Mouse (Mus musculus) splenic B cell, adult 2 months (primary cell): Measurements from ENCODE around the gene Mreg.
"Not testable (repeated sequence)": the region's sequence is repeated elsewhere in the genome, so short reads cannot be mapped to it uniquely, and the experiment has no call there.

Experiments used
- DNase-seq: peaks from one replicate; pipeline ENCODE4 v3.0.0-alpha.2; 2011; ENCODE audit warnings: low read depth, low spot score
- H3K27me3 ChIP-seq: 2 replicates; pipeline ENCODE4 v1.6.1; 2012; ENCODE audit warnings: mild to moderate bottlenecking, low read length, moderate library complexity, mixed read lengths; ENCODE audit not compliant: control insufficient read depth, poor library complexity, insufficient read depth, severe bottlenecking
- H3K36me3 ChIP-seq: 2 replicates; pipeline ENCODE4 v1.6.1; 2012; ENCODE audit warnings: mild to moderate bottlenecking, low read length, moderate library complexity, mixed read lengths; ENCODE audit not compliant: control insufficient read depth, poor library complexity, insufficient read depth, severe bottlenecking

The Mreg gene

DNA sequence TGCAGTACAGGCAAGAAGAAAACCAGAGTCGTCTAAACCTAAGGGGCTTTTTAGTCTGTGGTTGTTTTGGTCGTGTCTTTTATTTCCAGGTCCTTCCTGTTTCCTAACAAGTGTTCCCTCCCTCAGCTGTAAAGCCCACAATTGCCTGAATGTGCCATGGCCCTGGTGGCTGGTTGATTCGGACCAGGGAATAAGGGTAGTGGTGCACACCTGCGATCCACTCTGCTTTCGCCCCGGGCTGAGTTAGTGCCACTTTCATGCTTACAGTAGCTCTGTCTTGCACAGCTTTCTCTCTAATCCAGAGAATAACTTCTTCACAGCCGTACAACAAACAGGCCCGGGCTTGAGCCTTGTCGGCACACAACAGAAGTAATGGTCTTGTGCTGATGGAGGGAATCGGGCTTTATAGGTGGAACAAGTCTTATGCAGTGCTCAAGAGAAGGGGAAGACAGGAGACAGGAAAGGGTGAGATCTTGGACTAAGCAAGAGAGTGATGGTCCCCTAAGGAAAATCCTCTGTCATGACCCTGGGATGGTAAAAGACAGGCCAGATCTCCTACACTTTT lies 26.0 kb upstream of the Mreg start:
- H3K27me3 ChIP-seq: no peaks in the 10 kb centered on the region
- no peak for DNase-seq
- H3K36me3 ChIP-seq: no peaks in the 10 kb centered on the region

DNA sequence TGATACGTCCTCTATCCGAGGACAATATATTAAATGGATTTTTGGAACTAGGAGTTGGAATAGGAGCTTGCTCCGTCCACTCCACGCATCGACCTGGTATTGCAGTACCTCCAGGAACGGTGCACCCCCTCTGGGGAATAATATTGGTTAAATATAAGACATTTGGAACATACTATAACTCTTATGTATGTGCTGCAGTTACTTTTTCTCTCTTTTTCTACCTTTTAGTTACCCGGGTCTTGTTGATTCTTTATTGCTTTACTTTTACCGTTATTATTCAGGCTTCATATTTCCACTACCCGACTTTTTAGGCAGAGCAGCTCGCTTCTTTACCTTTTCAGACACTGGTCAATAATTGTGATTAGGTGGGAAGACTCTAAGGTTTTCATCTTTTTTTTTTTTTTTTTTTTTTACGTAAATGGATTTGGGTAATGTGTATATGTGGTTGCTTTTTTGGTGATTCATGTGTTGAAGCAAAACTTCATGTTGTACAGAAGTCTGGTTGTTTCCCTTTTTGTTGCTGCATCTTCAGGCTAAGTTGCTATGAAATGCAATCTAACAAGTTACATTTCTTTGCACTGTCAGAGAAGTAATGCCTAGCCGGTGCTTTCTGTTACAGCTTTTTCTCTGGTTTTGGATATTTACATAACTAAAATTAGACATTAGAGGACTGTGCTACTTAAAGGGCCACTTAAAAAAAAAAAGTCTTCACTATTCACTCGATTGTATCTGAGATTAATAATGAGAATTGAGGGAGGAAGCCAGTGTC lies 25.1 kb upstream of the Mreg start:
- Histone ChIP-seq H3K27me3 (no peaks in the 10 kb centered on the region), H3K36me3 (no peaks in the 10 kb centered on the region)
- DNase-seq: peak; percentile 64

DNA sequence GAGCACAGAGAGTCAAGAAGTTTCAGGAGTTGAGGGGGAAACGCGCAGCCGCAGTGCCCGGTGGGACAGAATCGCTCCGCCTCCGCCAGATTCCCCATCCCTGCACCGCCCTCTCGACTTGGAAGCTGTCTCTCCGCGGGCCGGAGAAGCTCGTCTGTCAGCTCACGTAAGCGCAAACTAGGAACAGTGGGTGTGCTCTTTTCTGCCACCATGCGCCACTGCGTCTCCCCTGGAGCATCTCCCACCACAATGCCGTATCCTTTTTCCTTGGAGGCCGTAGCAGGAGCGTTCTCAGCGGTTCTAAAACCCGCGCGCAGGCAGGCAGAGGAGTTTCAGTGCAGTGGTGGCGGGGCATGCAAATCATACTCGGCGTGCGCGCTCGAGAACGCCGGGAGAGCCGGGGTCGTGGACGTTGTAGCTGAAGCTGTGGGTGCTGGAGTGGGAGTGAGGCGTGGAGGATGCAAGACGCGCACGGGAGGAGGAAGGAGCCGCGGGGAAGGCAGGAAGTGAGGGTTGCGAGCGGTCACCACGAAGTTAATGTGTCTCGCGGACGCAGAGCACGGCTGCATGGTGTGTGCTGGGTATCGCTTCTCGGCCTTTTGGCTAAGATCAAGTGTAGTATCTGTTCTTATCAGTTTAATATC lies 24.4 kb upstream of the Mreg start:
- not testable (repeated sequence) for H3K27me3 ChIP-seq, H3K36me3 ChIP-seq
- peak; percentile 58 for DNase-seq

DNA sequence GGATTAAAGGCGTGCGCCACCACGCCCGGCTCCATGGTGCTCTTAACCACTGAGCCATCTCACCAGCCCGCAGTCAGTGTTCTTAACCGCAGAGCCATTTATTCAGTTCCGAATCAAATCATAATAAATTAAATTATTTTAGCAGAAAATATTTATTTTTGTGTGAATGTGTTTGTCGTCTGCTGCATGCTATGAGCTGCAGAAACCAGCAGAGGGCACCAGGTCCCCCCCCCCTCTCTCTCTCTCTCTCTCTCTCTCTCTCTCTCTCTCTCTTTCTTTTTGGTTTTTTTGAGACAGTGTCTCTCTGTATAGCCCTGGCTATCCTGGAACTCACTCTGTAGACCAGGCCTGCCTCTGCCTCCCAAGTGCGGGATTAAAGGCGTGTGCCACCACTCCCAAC lies 20.5 kb upstream of the Mreg start:
- H3K27me3 ChIP-seq, DNase-seq, H3K36me3 ChIP-seq: not testable (repeated sequence)

DNA sequence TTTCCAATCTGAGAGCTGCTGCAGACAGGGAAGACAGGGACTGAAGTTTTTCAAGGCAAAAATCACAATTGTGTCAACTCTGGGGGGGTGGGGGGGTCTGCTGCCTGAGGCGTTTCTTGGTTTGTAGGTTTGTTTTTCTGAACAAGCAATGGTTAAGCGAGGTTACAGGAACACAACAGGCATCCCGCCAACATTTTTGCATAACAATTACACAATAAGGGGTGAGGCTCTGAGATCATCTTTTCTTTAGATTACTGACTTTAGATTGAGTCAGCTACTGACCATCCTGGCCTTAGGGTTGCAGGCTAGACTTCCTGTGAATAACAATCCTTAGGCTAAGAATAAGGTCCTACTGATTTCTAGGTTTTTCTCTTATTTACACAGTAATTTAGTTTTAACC lies 16.9 kb upstream of the Mreg start:
- no peak for DNase-seq
- no peaks in the 10 kb centered on the region for H3K27me3 ChIP-seq
- H3K36me3 ChIP-seq: no peaks in the 10 kb centered on the region

DNA sequence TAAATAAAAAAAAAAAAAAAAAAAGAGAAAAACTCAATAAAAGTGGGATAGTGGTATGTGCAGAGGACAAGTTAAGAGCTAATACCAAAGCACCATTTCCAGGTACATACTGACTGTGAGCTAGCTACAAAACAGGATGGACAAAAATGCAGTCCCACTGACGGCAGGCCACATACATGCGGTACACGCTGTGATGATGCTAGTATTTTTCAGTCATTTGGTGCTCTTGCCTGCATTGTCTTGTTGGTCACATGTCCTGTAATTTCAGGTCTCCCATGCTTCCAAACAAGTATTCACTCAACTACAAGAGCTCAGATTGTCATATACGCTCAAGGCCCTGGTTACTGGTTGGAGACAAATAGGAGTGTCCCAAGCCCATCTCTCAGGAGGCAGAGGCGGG lies 15.4 kb upstream of the Mreg start:
- Histone ChIP-seq H3K27me3 (no peaks in the 10 kb centered on the region), H3K36me3 (no peaks in the 10 kb centered on the region)
- no peak for DNase-seq

DNA sequence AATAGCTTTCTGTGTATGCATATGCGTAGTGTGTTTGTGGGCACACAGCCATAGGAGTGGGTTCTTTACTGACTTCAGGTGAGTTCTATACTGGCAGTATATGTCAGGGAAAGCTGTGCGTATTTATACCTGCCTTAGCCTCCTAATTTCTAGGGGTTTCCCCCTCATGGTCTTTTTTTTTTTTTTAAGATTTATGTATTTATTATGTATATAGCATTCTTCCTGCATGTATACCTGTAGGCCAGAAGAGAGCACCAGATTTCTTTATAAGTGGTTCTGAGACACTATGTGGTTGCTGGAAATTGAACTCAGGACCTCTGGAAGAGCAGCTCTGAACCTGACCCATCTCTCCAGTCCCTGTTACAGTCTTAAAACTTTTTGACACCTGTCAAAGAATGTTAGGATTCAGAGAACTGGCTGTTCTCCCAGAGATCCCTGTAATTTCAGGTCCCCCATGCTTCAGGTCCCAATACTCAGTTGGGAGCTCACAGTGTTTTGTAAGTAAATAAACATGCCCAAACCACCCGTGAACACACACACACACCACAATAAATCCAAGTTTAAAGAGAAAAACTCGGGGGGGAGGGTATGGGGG lies 14.9 kb upstream of the Mreg start:
- DNase-seq: no peak
- Histone ChIP-seq H3K36me3 (no peaks in the 10 kb centered on the region), H3K27me3 (no peaks in the 10 kb centered on the region)

DNA sequence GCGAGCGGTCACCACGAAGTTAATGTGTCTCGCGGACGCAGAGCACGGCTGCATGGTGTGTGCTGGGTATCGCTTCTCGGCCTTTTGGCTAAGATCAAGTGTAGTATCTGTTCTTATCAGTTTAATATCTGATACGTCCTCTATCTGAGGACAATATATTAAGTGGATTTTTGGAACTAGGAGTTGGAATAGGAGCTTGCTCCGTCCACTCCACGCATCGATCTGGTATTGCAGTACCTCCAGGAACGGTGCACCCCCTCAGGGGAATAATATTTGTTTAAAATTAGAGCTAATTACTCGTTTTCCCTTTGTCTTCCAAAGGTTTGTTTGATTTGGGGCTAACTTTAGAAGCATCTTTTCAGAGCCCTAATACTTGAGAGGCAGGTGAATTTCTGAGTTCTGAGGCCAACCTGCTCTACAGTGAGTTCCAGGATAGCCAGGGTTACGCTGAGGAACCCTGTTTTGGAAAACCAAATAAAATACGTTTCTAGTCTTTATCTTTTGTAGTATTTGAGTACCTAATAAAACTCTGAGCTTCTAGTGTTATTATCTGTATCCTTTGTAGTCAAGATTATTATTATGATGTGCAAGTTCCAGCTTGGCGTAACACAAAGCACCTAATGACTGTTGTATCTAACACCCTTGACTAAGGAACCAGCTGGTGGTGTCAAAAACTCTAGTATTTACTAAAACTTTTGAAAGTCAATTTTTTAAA lies 14.2 kb upstream of the Mreg start:
- Histone ChIP-seq H3K36me3 (no peaks in the 10 kb centered on the region), H3K27me3 (no peaks in the 10 kb centered on the region)
- DNase-seq: peak; percentile 76

DNA sequence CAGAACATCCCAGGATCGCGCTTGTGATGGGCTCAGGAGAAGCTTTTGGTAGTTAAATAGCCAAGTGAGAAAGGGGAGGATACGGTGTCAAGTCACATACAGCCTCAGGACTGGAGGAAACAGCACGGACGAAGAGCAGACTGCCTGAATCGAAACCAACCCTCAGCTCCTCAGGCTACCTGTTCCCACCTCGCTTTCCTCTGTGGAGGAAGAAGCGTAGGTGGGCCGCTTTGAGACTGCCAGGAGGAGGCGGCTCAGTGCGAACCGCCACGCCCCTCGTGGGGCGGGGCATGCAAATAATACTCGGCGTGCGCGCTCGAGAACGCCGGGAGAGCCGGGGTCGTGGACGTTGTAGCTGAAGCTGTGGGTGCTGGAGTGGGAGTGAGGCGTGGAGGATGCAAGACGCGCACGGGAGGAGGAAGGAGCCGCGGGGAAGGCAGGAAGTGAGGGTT lies 13.6 kb upstream of the Mreg start:
- H3K27me3 ChIP-seq, H3K36me3 ChIP-seq: not testable (repeated sequence)
- DNase-seq: peak; percentile 92

DNA sequence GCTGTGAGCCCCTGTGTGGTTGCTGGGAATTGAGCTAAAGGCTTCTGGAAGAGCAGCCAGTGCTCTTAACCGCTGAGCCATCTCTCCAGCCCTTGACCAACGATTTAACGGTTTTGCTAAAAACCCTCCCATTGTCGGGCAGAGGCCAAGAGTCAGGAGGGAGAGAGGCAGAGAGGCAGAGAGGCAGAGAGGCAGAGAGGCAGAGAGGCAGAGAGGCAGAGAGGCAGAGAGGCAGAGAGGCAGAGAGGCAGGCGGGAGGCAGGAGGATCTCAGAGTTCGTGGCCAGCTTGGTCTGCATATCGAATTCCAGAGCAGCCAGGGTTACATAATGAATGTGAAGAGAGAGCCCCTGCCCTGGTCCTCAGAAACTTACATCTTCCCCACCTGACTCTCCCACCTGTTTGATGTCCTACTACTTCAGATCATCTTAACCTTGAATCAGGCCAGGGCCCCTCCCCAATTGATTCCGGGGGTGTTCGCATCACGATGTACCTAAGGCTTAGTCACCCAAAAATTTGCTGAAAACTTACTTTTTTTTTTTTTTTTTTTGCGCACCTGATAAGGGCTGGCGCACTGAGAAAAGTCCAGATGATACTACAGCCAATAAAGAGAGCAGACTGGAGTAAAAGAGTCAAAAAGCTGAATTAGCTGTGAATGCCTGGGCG lies 13.1 kb upstream of the Mreg start:
- no peak for DNase-seq
- no peaks in the 10 kb centered on the region for H3K27me3 ChIP-seq
- H3K36me3 ChIP-seq: no peaks in the 10 kb centered on the region

DNA sequence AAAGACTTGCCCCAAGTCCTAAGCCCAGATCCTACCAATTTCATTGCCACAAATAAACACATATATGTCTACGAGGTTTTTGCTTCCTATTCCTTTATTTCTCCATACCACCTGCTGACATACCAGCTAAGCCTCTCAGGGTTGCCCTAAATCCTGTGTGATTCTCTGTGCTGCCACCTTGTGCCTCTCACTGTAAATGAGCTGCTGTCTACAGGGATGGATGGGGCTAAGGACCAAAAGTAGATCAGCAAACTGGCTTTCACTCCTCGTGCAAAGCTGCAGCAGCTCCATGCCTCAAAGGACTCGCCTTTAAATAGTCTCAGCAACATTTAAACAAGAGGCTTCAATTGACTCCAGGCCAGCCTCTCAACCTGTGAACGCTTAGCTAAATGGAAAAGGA lies 7.9 kb upstream of the Mreg start:
- H3K27me3 ChIP-seq: no peaks in the 10 kb centered on the region
- peak; percentile 59 for DNase-seq
- H3K36me3 ChIP-seq: no peaks in the 10 kb centered on the region

DNA sequence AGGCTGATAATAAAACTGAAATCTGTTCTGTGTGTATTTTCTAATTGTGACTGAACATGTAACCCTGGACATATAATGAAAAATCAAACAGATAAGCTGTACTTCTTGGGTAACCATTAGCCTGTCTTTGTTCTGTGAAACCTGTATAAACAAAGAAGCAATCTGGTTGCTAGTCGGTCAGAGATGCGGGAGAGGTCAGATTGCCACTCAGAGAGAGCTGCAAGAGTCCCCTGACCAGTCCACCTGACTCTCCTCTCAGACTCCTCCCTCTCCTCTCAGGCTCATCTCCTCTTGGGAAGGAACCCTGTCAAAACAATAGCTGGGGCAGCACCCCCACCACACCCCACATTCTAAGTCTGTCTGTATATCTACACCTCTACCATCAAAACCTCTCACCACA lies 7.0 kb upstream of the Mreg start:
- no peaks in the 10 kb centered on the region for H3K27me3 ChIP-seq
- no peak for DNase-seq
- no peaks in the 10 kb centered on the region for H3K36me3 ChIP-seq

DNA sequence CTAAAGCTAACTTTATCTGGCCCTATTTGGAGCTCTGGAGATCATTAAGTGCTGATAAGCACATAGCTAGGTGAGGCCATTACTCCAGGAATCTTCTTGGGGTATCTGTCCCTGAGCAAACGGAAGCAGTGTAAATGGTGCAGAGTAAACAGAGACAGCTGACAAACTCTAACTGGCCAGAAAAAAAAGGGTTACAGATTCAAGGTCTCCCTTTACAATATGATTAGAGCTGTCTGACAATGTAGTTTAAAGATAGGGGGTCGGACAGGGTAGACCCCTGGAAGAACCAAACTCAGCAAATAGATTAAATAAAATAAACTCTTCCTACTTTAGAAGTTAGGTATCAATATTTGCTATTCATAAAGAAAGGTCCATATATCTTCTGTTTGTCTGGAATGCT lies 6.5 kb upstream of the Mreg start:
- Histone ChIP-seq H3K27me3 (no peaks in the 10 kb centered on the region), H3K36me3 (no peaks in the 10 kb centered on the region)
- no peak for DNase-seq

DNA sequence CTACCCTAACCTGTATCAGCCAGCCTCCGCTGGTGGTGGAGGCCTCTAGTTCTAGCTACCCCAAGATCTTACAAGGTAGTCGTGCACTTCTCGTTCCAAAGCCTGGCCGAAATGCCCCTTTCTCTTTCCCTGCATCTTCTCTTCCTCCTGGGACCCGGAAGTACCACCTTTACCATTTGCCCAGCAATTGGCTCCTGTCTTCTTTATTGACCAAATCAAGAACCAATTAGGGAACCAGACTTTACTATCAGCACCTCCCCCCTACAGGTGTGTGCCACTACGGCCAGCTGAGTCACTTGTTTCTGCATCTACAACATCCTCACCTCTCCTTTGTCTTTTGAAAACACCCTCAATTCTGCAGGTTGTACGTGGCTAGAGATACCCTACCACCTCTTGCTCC lies 4.7 kb upstream of the Mreg start:
- Histone ChIP-seq H3K27me3 (no peaks in the 10 kb centered on the region), H3K36me3 (no peaks in the 10 kb centered on the region)
- DNase-seq: no peak
